Mouse (Mus musculus) gastrocnemius, adult 2 months (tissue): ENCODE data around the gene Bcl2l1. TPM values are rescaled to one million over a fixed set of nuclear protein-coding genes. Genes with fewer than 3 reads are reported as not detected.

ENCODE experiments used
- DNase-seq: peaks from one replicate; pipeline ENCODE4 v3.0.0; 2022
- H3K27ac ChIP-seq: fragments of 200-600 bp; 2 replicates; pipeline ENCODE4 v1.8.1; 2022; ENCODE audit warnings: mild to moderate bottlenecking
- H3K4me3 ChIP-seq: fragments of 200-600 bp; 2 replicates; pipeline ENCODE4 v1.8.1; 2022; ENCODE audit warnings: mild to moderate bottlenecking, moderate library complexity
- CTCF ChIP-seq: fragments of 200-600 bp; IDR thresholded peaks from 2 replicates; pipeline ENCODE4 v1.8.1; 2022; ENCODE audit warnings: antibody characterized with exemption, mild to moderate bottlenecking, moderate library complexity
- intact Hi-C: fragments of 180-260 bp; cut with DNase I; formaldehyde crosslinking; loops from one replicate; pipeline ENCODE4 v1.15.1; 2025
- total RNA-seq, 2 experiments: library from RNA; stranded (reverse); gene quantifications; 2 replicates each; pipeline ENCODE4 v1.2.3; 2021

Bcl2l1 gene
- total RNA-seq, 2 experiments from 2014 or later: 15.7 to 40.3 TPM

DNA sequence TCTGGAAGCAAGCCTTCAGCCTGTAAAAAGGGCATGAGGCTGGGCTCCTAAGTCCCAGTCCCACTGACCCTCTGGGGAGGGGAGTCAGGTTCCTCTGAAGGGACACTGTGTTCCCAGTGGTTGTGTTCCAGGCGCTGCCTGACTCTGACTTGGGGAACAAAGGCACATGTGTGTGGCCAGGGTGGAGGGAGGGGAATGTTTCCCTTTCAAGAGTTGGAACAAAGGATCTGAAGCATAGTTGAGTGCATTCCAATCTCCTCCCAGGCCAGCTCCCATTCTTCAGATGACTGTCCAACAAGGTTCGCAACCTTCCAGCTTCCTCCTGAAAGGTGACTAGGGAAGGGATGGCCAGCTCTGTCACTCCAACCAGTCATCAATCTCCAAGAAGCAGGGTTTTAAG is 11.2 kb downstream of the Bcl2l1 start:
- TF ChIP-seq CTCF: no peak
- Histone ChIP-seq H3K4me3 (peak overlapping the region; percentile 38), H3K27ac (peak overlapping the region; percentile 93)
- DNase-seq: peak; percentile 65
- intact Hi-C loops: no loop called here

DNA sequence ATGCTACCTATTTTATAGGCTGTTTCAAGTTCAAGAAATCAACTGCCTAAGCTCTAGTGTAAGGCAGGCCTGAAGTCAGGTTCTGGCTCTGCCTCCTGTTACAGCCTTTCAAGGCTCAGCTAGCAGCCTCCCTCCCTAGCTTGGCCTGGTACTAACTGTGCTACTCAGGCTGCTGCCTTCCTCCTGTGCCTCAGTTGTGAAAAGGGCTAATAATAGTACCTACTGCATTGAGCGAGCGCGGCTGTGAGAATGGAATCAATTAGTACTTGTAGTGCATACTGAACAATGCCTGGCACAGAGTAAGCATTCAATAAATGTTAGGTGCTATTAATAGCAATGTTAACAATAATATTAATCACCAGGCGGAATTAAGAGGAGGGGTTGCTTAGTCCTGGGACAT is 11.6 kb downstream of the Bcl2l1 start:
- H3K27ac ChIP-seq: peak overlapping the region; percentile 93
- H3K4me3 ChIP-seq: peak overlapping the region; percentile 38
- no peak for TF ChIP-seq CTCF
- DNase-seq: peak; percentile 39
- intact Hi-C loops: loop anchor here (2.0 kb wide), 1 partner anchor 31 kb away; no protein-coding TSS in a partner anchor

DNA sequence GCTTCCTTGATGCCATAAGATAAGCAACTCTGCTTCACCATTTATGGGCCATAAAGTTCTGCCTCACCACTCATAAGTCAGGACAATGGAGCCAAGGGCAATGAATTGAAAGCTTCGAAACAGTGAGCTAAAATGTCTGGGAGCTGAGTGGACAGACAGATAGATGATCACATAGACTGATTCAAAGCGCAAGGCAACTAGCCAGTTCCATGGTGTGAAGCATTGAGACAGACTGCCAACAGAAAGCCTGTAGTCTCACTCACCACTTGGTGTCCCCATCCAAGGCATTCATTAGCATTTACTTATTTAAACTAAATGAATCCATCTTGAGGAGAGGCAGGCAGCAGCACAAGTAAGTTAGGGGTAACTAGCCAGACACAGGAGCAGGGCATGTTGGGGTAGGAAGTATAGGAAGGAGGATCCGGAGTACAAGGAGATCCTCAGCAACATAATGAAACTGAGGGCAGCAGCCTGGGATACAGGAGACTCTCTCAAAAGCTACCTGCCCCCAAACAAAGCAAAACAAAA is 12.4 kb downstream of the Bcl2l1 start:
- no peak for DNase-seq
- Histone ChIP-seq H3K27ac (peak overlapping the region; percentile 93), H3K4me3 (peak overlapping the region; percentile 38)
- no peak for TF ChIP-seq CTCF
- intact Hi-C loops: loop anchor here (2.0 kb wide), 1 partner anchor 30 kb away; no protein-coding TSS in a partner anchor

DNA sequence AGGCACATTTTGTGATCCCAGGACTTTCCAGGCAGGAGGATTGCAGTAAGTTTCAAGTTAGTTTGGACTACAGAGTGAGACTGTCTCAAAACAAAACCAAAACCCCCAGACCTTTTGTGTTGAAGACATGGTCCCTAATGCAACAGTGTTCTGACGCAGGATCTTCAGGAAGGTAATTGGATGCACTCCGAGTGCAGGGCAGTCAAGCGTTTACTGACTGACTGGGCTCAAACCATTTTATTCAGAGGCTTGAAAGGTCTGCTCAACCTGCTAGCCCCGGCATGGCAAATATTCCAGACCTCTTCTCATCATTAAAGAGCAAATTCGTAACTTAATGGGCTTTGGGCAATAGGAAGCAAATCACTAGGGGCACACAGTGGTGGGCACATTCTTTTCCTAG is 12.8 kb downstream of the Bcl2l1 start:
- no peak for DNase-seq
- Histone ChIP-seq H3K4me3 (peak overlapping the region; percentile 5), H3K27ac (peak overlapping the region; percentile 93)
- intact Hi-C loops: loop anchor here (2.0 kb wide), 1 partner anchor 30 kb away; no protein-coding TSS in a partner anchor
- TF ChIP-seq CTCF: no peak

DNA sequence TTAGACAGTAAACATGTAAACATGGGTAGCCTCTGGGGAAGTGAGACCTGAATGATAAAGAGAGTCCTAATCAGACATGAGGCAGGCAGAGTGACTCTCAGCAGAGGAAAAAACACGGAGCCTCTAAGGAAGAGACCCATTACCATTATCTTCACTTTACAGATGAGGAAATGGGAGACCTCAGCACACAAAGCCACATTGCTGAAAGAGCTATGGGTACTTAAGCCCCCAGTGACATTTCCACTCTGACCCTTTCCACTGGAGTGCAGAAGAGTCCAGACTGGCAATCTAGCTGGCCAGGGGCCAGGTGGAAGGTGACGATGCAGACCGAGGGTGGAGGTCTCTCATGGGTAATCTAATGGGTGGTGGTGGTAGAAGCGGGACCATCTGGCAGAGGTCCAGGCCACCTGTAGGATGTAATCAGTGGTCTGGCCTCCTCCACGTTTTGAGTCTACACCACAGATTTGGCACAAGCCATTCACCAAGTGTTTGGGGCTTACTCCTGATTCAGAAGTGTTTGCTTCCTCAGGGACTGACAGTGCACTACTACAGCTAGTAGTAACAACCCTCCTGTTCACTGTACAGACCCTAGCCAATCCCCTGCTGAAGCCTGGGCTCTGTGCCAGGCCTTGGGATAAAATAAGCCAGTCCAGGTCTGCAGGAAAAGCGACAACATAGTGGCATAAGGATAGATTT is 13.8 kb downstream of the Bcl2l1 start:
- intact Hi-C loops: loop anchor here (2.0 kb wide), 1 partner anchor 29 kb away; no protein-coding TSS in a partner anchor
- peak; percentile 58 for DNase-seq
- peak overlapping the region; percentile 5 for H3K4me3 ChIP-seq
- TF ChIP-seq CTCF: no peak
- H3K27ac ChIP-seq: peak overlapping the region; percentile 93

DNA sequence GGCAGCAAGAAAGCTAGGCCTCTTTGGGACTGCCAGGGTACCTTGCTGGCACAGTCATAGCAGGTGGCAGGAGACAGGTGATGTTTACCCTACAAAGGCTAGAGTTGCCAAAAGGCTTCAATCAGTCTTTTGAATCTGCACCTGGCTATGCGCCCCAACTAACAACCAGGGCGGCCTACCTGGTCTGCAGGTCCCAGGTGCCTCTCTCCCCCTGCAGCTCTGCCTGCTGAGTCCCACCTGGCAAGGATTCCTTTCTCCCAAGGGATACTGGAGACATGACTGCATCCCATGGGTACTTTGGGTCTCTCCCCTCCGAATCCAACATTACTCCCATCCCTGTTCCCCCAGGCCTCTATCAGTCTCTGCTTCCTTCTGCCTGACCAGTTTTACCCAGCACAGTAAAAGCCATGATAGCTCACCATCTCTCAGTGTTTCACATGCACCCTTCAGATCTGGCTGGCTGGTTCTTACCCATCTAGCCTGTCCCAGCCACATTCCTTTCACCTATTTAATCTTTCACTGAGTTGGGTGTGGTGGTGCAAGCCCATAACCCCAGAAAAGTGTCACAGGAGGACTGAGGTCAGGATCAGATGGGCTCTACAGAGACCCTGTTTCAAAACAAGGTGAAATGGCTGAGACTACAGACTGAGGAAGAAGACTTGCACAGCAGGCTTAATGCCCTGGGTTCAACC is 14.7 kb downstream of the Bcl2l1 start:
- intact Hi-C loops: no loop called here
- no peak for TF ChIP-seq CTCF
- no peak for DNase-seq
- Histone ChIP-seq H3K27ac (peak overlapping the region; percentile 93), H3K4me3 (no peak overlapping the region)

DNA sequence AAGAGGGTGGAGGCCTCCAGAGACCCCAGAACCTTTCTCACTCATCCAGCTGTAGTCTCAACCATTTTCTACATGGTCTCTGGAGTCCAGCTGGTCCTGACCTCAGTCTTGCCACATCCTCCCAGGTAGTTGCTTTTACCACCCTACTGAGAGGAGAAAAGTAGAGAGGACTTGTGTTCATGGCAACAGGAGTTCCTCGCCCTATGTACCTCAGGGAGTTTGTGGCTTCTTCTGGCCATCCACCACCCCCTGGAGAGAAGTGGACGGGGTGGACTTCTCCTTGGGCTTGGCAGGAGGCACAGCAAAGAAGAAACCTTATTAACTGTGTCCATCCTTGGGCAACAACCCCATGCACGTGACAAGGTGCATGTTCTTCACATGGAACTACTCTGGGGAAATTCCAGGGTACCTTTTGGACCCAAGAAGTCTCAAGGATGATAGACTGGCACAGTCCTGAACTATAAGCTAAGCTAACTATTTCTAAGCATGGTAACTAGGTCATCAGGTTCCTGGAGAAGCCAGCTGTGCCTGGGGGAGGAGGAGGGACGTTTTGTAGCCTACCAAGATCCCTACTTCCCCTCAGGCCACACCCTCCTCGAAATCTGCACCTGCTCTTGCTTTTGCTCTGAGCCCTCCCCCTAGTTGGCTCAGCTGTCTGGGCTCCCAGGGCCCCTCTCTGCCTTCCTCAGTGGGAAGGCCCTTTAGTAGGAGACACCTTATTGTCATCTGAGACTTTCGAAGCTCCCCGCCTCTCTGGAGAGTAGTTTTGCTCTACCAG is 15.5 kb downstream of the Bcl2l1 start:
- Histone ChIP-seq H3K4me3 (peak overlapping the region; percentile 16; the same call in 1 of the 2 replicates), H3K27ac (peak overlapping the region; percentile 93)
- intact Hi-C loops: no loop called here
- DNase-seq: peak; percentile 55
- TF ChIP-seq CTCF: no peak

DNA sequence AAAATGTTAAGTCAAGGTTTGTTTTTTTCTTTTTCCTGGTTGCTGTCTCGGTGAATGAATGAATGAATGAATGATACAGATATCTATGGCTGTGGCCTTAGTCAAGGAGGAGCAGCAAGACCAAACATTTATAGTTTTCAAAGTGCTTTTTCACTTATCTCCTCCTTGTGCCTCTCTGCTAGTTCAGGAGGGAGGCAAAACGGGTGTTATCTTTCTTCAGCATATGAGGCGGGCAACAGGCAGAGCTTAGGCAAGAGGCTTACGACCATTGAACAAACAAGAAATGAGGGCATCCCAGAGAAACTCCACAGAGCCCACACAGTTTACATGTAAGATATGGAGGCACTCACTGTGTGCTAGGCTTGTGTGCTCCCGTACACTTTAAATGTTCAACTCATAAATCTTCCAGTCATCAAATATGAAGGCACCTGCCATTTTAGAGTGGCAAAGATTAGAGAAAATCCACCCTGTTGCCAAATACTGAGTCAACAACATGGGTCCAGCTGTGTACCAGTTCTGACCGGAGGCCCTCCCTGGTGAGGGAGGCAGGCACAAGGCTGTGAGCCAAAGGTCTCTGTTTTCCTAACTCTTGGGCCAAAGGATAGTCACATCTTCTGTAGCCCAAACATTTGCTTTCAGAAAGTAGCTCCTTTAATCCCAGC is 17.2 kb downstream of the Bcl2l1 start:
- no peak for TF ChIP-seq CTCF
- DNase-seq: no peak
- Histone ChIP-seq H3K4me3 (no peak overlapping the region), H3K27ac (peak overlapping the region; percentile 93)
- intact Hi-C loops: no loop called here

DNA sequence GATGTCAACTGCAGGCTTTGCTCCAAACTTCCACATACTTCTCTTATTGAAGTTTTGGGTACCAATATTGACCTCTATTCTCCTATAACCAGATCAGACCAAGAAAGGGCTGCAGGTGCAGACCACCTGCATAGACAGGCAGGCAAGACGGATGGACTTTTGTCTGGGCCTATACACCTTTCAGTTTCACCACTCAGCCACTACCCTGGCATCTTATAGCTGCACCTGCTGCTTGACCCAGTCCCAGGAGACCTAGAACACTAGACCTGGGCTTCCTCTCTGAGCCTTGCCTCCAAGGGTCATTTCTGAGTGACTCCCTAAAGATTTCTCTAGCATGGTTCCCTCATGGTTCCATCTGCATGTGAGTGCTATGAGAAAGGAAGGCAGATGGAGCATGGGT is 18.3 kb downstream of the Bcl2l1 start:
- intact Hi-C loops: no loop called here
- DNase-seq: no peak
- Histone ChIP-seq H3K27ac (no peak overlapping the region), H3K4me3 (no peak overlapping the region)
- no peak for TF ChIP-seq CTCF

DNA sequence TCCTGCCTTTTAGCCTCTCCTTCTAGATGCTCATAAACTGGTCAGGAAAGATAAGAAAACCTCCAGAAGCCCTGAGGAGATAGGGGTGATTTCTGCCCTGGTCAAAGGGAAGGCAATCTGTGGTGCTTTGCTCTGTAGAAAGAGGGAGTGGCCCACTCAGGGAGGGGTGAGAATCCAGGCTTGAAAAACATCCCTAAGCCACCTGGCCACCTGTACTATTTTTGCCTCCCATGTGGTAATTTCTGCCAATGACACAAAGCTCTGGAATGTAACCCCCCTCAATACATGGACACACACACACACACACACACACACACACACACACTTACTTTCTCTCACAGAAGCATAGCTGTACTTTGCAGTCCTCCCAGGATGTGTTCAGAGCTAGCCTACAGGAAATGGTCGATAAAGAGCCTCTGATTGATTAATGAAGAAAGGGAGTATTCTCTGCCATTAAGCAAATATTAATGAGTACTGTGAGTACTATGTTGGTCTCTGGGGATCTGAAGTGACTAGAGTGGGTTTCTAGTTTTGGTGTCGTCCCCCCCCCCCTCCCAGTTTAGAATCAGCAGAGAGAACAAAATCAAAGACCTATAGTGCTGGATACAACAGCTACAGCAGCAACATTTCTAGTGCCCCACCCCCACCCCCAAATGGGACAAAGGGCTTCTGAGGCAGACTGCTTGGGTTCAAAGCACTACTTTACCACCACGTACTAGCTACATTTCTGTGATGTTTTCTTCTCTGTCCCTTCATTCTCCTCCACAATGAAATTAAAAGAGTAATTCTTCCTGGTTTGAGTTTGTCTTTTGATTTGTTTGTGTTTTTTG is 20.0 kb downstream of the Bcl2l1 start:
- TF ChIP-seq CTCF: no peak
- no peak for DNase-seq
- intact Hi-C loops: no loop called here
- peak overlapping the region; percentile 56 for H3K27ac ChIP-seq
- no peak overlapping the region for H3K4me3 ChIP-seq
